Mouse (Mus musculus): ENCODE data around the gene Chac1. TPM values are rescaled to one million over a fixed set of nuclear protein-coding genes. Genes with fewer than 3 reads are reported as not detected.

Gene Chac1
- not detected for total RNA-seq (2023)

DNA sequence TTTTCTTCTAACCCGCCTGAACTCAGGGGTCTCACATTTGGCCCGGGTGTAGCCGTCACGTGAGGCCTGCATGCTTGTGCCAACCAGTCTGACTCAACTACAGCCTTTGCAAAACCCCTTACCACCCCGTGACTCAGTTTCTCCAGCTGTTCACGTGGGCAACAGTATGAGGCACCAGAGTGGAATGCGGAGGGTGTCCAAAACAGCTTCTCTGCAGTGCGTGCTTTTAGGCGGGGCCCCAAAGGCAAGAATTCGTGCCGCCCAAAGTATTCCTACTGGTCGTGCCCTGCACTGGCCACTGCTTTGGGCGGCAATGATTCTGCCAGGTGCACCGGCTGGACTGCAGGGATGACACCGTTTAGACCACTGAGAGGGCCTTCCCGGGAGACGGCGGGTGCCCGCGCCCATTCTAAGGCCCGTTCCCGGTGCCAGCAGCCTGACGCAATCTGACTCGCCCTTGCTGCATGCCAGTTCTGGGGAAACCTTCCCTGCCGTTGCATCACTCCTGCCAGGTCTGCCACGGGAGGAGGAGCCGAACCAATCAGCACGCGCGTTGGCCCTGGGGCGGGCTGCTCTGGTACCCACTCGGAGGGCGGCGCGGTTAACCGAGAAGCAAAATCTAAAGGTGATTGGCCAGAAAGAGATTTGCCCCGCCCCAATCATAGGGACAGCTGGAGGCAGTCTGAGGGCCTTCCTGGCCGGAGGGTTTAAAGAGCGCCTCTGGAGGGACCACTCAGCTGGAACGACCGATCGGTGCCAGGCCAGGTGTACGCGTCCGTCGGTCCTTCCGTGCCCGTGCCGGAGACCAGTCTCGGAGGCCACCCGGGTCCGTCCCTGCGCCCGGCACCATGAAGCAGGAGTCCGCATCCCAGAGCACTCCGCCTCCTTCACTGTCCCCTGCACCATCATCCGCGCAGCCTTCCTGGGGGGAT lies at the start of gene Chac1:
TSS of gene Chac1 (plus strand) at position 675 of the 932 bp plus-strand sequence.

GRCm38 (mm10) chr2:119325568-119326143 lies 25.4 kb upstream of the Chac1 start, which contains the start of gene Dll4:
Dll4 (plus strand) TSS chr2:119325784.

Other genes starting within 250 kb of the Chac1 start
- gene Rad51, start 238.4 kb upstream of the Chac1 start, total RNA-seq (2023): 1 to 10 TPM; 2.4 to 4.1 TPM
- 10 to 100 TPM; 25.9 to 28.7 TPM for gene Rmdn3, start 194.2 kb upstream of the Chac1 start, total RNA-seq (2023)
- not detected for gene Gchfr, start 183.5 kb upstream of the Chac1 start, total RNA-seq (2023)
- gene Gm14137, start 176.7 kb upstream of the Chac1 start, total RNA-seq (2023): not detected
- gene Zfyve19, start 142.6 kb upstream of the Chac1 start, total RNA-seq (2023): 10 to 100 TPM; 30.2 to 31.0 TPM
- 10 to 100 TPM; 18.4 to 26.2 TPM for gene Dnajc17, start 142.4 kb upstream of the Chac1 start, total RNA-seq (2023)
- not detected for gene Ppp1r14d, start 121.3 kb upstream of the Chac1 start, total RNA-seq (2023)
- gene Spint1, start 113.9 kb upstream of the Chac1 start, total RNA-seq (2023): under 1 TPM in 1 of 2 experiments, not detected in 1; 0.24 TPM
- not detected for gene Rhov, start 80.0 kb upstream of the Chac1 start, total RNA-seq (2023)
- 10 to 100 TPM; 19.0 to 24.7 TPM for gene Vps18, start 62.5 kb upstream of the Chac1 start, total RNA-seq (2023)
- under 1 TPM in 1 of 2 experiments, not detected in 1; 0.32 TPM for gene Dll4, start 25.4 kb upstream of the Chac1 start, total RNA-seq (2023)
- 10 to 100 TPM; 48.6 to 50.0 TPM for gene Ino80, start 126.5 kb downstream of the Chac1 start, total RNA-seq (2023)
- gene Exd1, start 196.4 kb downstream of the Chac1 start, total RNA-seq (2023): under 1 TPM; 0.09 to 0.12 TPM
- gene Chp1, start 196.5 kb downstream of the Chac1 start, total RNA-seq (2023): 10 to 100 TPM; 66.2 to 78.1 TPM

Data from T-cell, adult 66 days (primary cell).